Mouse (Mus musculus): ENCODE measurements around the gene Acap1. TPM values are rescaled to one million over a fixed set of nuclear protein-coding genes. Genes with fewer than 3 reads are reported as not detected.
"Not testable (repeated sequence)": the region's sequence is repeated elsewhere in the genome, so short reads cannot be mapped to it uniquely, and the experiment has no call there.

Acap1 gene
- polyA plus RNA-seq, 1 experiment = 0.24 TPM

DNA sequence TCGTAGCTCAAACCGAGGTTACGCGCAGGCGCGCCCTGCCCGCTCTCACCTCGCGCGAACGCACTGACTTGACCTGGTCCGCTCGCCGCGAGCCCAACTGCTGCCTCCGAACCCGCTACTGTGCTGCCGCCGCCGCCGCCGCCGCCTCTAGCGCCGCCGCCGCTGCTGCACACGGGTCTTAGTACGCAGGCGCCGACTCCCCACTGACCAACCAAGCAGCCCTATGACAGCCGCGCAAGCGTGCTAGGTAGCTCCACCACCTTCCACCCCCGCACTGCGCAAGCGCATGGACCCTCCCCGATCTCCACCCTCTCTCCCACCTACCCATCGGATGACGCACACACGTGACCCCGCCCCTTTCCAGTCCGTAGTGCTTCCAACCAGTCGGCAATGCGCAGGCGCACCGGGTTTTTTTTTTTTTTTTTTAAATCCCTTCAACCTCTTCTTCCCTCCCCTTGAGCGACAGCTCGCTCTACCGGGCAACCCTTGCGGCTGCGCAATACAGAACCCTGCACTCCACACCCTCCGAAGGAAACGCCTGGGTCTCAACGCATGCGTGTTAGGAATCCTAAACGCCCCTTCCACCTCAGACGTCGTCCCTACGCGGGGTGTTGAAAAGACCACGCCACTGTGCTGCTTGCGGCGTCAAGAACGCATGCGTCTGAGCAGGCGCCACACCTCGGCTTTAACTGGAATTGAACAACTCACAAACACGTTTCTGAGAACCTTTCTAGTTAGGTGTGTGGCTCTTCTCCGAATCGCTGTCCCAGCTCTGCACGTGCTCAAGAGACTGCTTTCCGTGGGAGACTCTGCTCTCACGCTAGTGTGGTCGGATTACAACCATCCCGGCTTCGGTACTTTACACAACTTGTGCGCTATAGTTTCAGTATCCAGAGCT is 26.0 kb upstream of the Acap1 start, which contains the start of gene Eif5a:
Gene Eif5a (minus strand): TSS at position 845 of the 898 bp plus-strand sequence.
- DNase-seq (ENCODE audit: extremely low spot score in 1 of 2, low spot score in 1 of 2) = peak; percentile 100

DNA sequence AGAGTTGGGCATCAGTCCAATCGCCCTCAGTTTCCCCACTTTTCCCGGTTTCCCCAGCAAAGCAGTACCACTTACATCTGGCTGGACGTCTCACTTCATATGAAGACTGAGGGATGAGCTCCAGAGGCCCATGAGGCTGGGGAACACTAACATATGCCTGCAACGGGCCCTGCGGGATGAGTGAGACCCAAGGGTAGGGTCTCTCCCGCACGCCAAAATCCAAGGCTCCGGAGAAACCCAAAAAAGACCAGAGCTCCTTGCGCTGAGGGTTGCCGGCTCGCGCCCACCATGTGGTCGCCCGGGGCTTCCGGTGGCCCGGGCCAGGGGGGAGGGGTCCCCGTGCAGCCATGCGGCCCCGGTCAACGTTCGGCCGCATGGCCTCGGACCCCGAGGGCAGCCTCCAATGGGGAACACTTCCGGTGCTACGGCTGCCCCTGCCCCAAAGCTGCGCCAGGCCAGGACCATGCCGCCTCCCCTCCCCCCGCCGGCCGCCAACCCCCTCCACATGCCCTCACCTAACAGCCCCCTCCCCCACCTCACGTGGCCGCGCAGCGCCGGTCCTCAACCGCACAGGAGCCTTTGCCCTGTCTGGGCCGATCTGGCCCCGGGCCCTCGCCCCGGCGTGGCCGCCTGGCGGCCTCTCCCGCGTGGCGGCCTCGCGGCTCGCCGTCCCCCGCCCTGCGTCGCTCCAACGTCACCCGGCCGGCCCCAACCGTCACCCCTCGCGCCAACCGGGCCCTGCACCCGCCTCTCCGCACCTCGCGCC is 25.1 kb upstream of the Acap1 start:
- no peak for DNase-seq (ENCODE audit: extremely low spot score in 1 of 2, low spot score in 1 of 2)

DNA sequence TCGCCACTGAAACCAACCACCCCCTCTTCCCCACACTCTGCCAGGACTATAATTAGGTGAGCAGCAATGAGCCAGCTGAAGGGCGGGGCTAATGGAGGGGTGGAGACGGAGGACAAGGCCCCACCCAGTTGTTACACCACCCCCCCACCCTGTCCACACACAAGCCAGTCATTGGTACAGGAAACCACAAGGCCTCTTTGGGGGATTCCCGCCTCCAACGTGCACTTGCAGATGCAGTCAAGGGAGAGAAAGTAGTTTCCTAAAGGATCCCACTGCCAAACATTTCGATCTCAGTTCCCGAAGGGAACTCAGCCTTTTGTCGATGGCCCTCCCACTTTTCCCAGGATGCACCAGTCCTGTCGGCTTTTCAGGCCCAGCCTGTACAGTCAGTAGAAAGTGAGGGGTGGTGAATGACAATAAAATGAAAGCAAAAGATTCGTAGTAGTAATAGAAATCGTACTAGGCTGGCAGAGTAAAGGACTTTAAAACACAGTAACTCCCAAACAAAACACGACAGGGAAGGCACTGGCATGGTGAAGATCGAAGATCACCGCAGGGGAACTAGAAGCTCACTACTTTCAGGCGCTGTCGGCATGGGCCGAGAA is 24.4 kb upstream of the Acap1 start:
- peak in 1 of 2 experiments; percentile 53 for DNase-seq (ENCODE audit: extremely low spot score in 1 of 2, low spot score in 1 of 2)

DNA sequence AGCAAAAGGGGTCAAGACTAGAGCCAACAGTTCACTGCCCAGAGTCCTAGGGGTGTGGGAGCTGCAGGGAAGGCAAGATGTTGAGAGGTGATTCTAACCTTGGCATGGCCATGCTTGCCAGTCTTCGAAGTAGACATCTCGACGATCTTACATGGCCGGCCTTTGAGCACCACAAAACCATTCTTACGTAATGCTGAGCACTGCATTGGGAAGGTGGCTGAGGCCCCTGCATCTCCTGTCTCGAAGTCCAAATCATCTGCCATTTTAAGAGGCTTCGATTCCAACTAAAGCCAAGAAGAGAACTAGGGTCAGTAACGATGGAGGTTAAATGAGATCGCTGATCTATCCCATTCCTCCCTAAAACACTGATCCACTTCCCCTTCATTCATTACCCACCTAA is 23.7 kb upstream of the Acap1 start:
- DNase-seq (ENCODE audit: extremely low spot score in 1 of 2, low spot score in 1 of 2) = no peak

DNA sequence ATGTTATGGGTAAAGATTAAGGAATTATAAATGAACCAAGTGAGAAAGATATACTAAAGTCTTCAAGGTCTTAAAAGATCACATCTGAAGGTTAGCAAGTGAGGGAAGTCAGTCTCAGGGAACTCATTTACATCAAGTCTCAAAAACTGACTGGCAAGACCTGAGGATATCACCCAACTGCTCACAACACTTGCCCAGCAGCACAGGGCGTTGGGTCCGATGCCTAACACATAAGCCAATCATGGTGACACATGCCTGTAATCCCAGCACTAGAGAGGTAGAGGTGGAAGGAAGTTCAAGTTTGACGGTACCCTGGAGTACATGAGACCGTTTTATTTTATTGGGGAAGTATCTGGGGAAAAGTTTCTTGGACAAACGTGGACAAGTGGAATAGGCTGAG is 22.8 kb upstream of the Acap1 start:
- DNase-seq (ENCODE audit: extremely low spot score in 1 of 2, low spot score in 1 of 2) = no peak

DNA sequence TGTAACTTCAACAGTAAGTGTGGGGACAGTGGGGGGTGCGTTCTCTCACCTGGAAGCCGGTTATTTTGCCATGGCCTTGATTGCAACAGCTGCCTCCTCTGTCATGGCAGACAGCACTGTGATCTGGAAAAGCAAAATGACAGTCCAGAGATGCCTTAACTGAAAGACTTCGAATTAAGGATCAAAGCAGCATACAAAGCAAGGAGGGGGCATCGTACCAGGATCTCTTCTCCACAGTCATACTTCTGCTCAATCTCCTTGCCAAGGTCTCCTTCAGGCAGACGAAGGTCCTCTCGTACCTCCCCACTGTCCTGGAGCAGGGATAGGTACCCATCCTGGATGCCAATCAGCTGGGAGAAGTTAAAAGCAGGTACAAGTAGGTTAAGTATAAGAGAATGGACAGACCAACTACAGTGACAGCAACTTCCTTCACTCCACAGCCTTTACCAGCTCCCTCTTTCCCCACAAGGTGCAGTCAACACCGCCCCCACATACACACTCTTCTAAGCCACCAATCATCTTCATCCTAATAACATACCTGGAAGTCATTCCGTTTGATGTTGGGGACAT is 22.1 kb upstream of the Acap1 start:
- no peak for DNase-seq (ENCODE audit: extremely low spot score in 1 of 2, low spot score in 1 of 2)

DNA sequence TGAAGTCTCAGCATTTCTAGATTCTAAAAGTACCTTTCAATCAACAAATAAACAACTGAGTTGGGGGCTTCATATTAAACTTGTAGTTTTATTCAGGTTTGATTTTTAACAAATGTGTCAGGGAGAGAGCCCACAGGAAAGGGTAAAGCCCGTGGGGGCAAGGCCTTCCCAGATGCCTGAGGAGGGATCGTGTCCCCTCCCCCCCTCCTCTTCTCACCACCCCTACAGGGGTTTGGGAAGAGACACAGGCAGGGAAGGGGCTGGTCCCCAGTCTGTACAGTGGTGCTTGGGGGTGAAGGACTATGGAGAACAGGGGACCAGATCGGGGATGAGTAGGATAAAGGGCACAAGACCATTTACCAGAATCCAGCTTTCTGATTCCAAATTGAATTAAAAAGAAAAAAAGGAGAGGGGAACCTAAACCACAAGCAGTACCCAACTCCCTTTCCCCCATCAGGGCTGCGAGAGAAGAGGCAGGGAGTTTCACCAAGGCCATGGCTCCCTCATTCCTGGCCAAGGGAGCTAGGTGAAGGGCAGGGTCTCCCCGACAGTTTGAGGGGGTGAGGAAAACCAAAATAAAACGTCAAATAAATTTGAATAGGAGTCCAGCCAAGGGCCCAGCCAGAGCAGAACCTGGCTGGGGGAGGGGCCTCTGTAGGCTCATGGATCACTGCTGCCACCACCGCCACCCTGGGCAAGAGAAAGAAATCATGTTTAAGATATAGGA is 21.5 kb upstream of the Acap1 start:
- DNase-seq (ENCODE audit: extremely low spot score in 1 of 2, low spot score in 1 of 2) = not testable (repeated sequence)

DNA sequence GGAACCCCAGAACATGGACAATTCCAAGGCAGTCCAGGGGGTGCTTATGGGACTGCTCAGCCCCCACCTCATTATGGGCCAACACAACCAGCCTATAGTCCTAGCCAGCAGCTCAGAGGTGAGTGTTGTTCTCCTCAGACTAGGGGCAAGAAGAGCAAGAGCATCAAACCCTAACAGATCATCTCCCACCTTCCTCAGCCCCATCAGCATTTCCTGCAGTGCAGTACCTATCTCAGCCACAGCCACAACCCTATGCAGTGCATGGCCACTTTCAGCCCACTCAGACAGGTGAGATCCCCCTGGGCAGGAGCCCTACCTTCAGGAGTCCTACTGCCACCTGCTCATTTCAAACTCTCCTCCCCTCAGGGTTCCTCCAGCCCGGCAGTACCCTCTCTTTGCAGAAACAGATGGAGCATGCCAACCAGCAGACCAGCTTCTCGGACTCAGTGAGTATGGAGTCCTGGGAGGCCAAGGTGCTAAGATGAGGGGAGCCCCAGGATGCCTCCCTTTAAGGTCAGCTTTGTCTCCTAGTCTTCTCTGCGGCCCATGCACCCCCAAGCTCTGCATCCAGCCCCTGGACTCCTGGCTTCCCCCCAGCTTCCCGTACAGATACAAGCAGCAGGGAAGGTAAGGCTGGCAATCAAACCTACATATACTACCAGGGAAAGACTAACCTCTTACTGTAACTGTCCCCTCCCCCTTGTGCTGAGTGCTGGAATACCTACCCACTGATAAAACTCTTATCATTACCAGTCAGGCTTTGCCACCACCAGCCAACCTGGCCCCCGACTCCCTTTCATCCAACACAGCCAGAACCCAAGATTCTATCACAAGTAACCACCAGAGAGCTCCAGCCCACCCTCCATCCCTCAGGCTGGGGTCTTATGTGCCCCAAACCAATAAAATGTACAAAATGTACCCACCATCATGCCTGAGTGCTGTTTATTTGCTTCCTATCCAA is 20.6 kb upstream of the Acap1 start:
- DNase-seq (ENCODE audit: extremely low spot score in 1 of 2, low spot score in 1 of 2) = no peak

DNA sequence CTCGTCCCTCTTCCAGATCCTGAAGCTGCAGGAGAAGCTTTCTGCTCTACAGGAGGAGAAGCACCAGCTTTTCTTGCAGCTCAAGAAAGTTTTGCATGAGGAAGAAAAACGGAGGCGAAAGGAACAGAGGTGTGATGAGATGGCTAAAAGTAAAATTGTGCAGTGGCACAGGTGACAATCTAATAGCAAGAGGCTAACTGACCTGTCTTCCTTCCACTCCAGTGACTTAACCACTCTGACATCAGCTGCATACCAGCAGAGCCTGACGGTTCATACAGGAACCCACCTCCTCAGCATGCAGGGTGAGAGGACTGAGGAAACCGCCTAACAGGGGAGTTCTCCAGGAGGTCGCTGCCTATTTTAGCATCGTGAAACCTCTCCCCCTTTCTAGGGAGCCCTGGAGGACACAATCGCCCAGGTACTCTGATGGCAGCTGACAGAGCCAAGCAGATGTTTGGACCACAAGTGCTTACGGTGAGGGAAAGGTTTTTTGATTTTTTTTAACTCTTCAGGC is 19.6 kb upstream of the Acap1 start:
- DNase-seq (ENCODE audit: extremely low spot score in 1 of 2, low spot score in 1 of 2) = no peak

DNA sequence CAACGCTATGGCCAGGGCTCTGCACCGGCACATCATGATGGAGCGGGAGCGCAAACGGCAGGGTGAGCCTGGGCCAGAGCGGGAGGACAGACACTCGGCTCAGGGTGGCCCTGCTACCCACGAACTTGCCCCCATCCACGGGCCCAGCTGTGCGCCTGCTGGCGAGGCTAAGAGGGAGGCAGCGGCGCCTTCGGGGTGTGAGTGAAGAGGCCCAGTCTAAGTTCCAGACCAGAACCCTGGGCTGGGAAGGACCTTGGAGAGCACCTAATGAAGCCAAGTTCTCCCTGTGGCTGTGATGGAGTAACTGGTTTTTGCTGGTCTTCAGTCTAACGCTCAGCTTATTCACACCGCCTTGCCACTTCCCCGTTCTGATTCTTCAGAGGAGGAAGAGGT is 19.0 kb upstream of the Acap1 start:
- DNase-seq (ENCODE audit: extremely low spot score in 1 of 2, low spot score in 1 of 2) = no peak

DNA sequence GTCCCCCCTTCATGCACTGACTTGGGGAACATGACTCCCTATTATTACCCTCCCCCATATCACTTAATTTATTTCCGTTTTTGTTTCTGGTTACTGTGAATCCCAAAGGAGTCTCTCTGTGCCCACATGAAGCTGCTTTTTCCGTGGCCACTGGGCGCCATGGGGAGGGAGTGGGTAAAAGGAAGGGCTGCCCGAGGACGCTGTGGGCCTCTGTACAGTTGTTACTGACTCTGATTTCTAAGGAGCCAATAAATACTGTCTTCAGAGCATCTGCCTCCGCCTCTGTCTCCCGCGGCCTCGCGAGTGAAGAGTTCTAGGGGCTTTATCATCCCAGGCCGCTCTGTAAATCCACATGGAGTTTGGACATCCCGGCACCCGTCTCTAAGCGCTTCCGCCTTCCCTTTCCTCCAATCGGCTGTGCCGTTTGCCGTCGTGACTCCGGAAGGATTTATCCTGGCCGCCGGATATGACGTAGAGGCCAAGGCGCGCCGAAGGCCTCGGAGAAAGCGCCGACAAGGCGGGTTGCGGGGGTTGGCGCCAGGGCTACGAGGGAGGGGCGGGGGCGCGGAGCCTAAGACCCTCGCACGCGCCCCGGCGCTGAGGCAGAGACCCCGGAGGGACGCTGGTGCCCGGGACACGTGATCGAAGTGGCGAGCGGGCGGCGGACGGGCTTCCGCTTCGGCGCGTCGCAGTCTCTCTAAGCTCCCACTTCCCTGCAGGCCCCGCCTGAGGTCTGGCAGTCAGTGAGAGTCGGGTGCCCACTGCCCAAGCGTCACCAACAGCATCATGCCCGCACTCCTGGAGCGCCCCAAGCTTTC is 18.4 kb upstream of the Acap1 start, which contains the start of gene Gps2:
Gene Gps2 (plus strand): TSS at position 335 of the 818 bp plus-strand sequence.
- DNase-seq (ENCODE audit: extremely low spot score in 1 of 2, low spot score in 1 of 2) = peak; percentile 88 to 96

DNA sequence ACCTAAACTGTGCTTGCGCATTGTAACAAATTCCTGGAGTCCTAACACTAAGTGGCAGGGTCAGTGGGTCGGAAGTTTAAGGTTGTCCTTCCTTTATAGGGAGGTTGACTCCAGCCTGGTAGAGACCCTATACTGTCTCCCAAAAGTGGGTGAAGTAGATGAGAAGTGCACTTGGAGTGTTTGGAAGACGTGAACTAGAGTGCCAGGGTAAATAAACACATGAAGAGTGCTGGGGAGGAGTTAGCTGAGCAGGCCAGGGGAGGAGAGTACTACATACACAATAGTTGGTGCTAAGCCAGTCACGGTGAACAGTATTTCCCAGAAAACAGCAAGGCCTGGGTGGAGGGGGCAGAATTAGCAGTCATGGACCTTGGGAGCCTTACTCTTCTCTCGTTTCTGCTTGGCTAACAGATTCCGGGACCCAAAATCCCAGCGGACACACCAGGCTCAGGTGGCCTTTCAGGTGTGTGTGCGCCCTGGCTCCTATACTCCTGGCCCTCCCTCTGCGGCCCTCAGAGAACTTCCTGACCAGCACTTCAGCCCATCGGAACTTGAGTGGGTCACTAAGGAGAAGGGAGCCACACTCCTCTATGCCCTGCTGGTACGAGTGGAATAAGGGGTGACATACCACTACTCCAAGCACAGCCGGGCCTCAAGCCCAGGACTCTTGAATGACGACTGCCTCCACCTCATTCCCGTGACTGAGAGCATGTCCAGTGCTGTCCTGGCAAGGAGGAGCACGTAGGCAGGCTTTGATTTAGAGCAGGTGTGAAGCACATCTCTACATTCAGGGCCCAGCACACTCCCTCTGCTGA is 17.6 kb upstream of the Acap1 start:
- no peak for DNase-seq (ENCODE audit: extremely low spot score in 1 of 2, low spot score in 1 of 2)

DNA sequence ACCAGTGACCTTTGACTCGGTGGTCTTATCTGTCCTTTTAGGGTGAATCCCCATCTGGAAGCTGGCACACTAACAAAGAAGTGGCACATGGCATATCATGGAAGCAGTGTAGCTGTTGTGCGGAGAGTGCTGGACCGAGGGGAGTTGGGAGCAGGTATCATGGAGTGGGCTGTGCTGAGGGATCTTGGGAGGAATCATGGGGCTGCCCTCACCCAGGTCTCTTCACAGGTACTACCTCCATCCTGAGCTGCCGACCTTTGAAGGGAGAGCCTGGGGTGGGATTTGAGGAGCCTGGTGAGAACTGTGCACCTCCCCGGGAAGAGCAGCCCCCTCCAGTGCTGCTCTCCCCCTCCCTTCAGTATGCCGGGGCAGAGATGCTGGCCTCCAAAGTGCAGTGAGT is 16.4 kb upstream of the Acap1 start:
- no peak for DNase-seq (ENCODE audit: extremely low spot score in 1 of 2, low spot score in 1 of 2)

DNA sequence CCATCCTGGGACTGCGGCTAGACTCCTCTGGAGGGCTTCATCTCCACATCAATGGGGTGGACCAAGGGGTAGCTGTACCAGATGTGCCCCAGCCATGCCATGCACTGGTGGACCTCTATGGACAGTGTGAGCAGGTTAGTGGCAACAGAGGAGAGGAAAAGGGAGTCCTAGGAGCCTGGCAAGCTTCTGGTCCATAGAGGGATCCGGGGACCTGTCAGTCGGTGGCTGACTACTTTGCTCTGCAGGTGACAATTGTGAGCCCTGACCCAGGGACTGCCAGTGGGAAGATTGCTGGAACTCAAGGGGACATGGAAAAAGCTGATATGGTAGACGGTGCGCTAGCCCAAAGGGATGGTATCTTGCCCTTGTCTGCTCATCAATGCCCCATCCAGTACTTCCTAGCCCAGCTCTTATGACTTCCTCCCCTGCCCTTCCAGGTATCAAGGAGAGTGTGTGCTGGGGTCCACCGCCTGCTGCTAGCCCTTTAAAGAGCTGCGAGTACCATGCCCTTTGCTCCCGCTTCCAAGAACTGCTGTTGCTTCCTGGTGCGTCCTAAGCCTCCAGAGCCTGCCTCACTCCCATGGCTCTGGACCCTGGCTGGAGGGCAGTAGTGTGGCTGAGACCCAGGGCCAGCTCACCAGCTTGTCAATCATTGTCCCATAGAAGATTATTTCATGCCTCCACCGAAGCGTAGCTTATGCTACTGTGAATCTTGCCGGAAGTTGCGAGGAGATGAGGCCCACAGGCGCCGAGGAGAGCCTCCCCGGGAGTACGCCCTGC is 15.6 kb upstream of the Acap1 start:
- DNase-seq (ENCODE audit: extremely low spot score in 1 of 2, low spot score in 1 of 2) = no peak

DNA sequence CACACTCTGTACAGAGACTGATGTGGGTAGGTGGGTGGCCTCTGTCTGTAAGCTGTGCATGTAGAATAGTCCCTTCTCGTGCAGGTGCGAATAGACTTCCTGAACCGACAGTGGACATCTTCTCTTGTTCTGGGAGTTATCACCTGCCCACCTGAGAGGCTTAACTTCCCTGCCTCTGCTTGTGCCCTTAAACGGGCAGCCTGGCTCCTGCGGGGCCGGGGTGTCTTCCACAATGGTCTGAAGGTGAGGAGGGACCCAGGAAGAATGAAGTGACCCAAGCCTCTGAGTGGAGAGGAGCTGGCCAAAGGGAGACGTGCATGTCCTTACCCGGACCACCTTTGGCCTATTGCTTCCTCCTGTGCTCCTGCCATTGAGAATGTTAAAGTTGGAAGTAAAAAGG is 14.8 kb upstream of the Acap1 start:
- no peak for DNase-seq (ENCODE audit: extremely low spot score in 1 of 2, low spot score in 1 of 2)

DNA sequence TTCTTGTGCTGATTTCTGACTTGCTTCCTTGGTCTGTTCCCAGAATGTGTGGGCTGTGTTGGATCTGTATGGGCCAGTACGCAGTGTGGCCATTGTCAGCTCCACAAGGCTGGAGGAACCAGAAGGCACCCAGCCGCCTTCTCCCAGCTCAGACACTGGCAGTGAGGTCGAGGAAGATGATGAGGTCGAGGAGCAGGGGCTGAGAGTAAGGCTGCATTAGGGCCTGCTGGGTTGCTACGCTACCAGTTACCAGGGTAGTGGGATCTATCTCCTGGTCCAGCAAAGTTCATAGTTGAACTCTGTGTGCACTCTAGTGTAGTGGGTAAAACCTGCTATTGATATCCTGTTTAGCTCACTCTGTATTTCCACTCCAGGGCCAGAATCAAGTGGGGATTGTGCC is 13.8 kb upstream of the Acap1 start:
- DNase-seq (ENCODE audit: extremely low spot score in 1 of 2, low spot score in 1 of 2) = no peak
